Mouse (Mus musculus): ENCODE measurements at regions not wholly inside any gene's neighbourhood (a gene's known extent, or its start where the extent isn't known, plus 50 kb on each side); places are given as distances from the start of the nearest gene placed in this dataset.

GRCm38 (mm10) chr5:118338186-118338585, 93.2 kb downstream of the 2410131K14Rik start:
- Histone ChIP-seq H3K36me3 (replicated peaks) (no peaks in the 10 kb centered on the region), H3K4me3 (no peak overlapping the region), H3K27ac (replicated peaks) (no peak overlapping the region), H3K9me3 (no peaks in the 10 kb centered on the region), H3K27me3 (replicated peaks; ENCODE audit: low read depth, poor library complexity, severe bottlenecking) (peaks cover 9% of the 10 kb centered on the region), H3K4me1 (peaks cover 5% of the 10 kb centered on the region)
- DNase-seq (ENCODE audit: low spot score), result no peak
- WGBS, result 91% methylated on average over 8 of the region's 8 CpGs

- no peak for DNase-seq (ENCODE audit: low spot score)
- Histone ChIP-seq H3K36me3 (replicated peaks) (no peaks in the 10 kb centered on the region), H3K9me3 (no peaks in the 10 kb centered on the region), H3K4me3 (no peak overlapping the region), H3K27me3 (replicated peaks; ENCODE audit: low read depth, poor library complexity, severe bottlenecking) (peaks cover 18% of the 10 kb centered on the region), H3K27ac (replicated peaks) (no peak overlapping the region), H3K4me1 (peaks cover 14% of the 10 kb centered on the region)
- WGBS, result 66% methylated on average over 22 of the region's 22 CpGs
Measured at GRCm38 (mm10) chr5:118339676-118340661, 94.9 kb downstream of the 2410131K14Rik start.

- no peak overlapping the region for H3K27ac ChIP-seq (replicated peaks)
- WGBS, result 23% methylated on average over 19 of the region's 19 CpGs
- no peak overlapping the region for H3K4me3 ChIP-seq
- H3K9me3 ChIP-seq, result no peaks in the 10 kb centered on the region
- peaks cover 18% of the 10 kb centered on the region for H3K4me1 ChIP-seq
- no peak for DNase-seq (ENCODE audit: low spot score)
- H3K27me3 ChIP-seq (replicated peaks; ENCODE audit: low read depth, poor library complexity, severe bottlenecking), result peaks cover 16% of the 10 kb centered on the region
- no peaks in the 10 kb centered on the region for H3K36me3 ChIP-seq (replicated peaks)
Measured at GRCm38 (mm10) chr5:118343444-118344320, 98.7 kb downstream of the 2410131K14Rik start.

GRCm38 (mm10) chr5:118345226-118345625, 100.2 kb downstream of the 2410131K14Rik start:
- H3K4me1 ChIP-seq, result peaks cover 14% of the 10 kb centered on the region
- H3K27ac ChIP-seq (replicated peaks), result no peak overlapping the region
- 85% methylated on average over 3 of the region's 3 CpGs for WGBS
- H3K9me3 ChIP-seq, result no peaks in the 10 kb centered on the region
- no peak overlapping the region for H3K4me3 ChIP-seq
- no peak for DNase-seq (ENCODE audit: low spot score)
- peaks cover 15% of the 10 kb centered on the region; the same call in 1 of the 2 replicates for H3K27me3 ChIP-seq (replicated peaks; ENCODE audit: low read depth, poor library complexity, severe bottlenecking)
- H3K36me3 ChIP-seq (replicated peaks), result no peaks in the 10 kb centered on the region

- Histone ChIP-seq H3K9me3 (0 out of 2 replicates have a peak, but pooled peaks cover 2% of the 10 kb centered on the region), H3K36me3 (replicated peaks) (no peaks in the 10 kb centered on the region), H3K4me3 (no peak overlapping the region), H3K27me3 (replicated peaks; ENCODE audit: low read depth, poor library complexity, severe bottlenecking) (peaks cover 7% of the 10 kb centered on the region; the same call in 1 of the 2 replicates), H3K4me1 (peaks cover 19% of the 10 kb centered on the region), H3K27ac (replicated peaks) (no peak overlapping the region)
- no peak for DNase-seq (ENCODE audit: low spot score)
- 93% methylated on average over 3 of the region's 3 CpGs for WGBS
Measured at GRCm38 (mm10) chr5:118349057-118349456, 104.0 kb downstream of the 2410131K14Rik start.

GRCm38 (mm10) chr5:118351301-118351700, 106.3 kb downstream of the 2410131K14Rik start:
- DNase-seq (ENCODE audit: low spot score), result no peak
- 0 out of 2 replicates have a peak, but pooled peaks cover 2% of the 10 kb centered on the region for H3K9me3 ChIP-seq
- no peak overlapping the region for H3K27ac ChIP-seq (replicated peaks)
- no peak overlapping the region for H3K4me3 ChIP-seq
- peaks cover 36% of the 10 kb centered on the region for H3K4me1 ChIP-seq
- H3K27me3 ChIP-seq (replicated peaks; ENCODE audit: low read depth, poor library complexity, severe bottlenecking), result no peaks in the 10 kb centered on the region
- 47% methylated on average over 1 of the region's 1 CpGs for WGBS
- H3K36me3 ChIP-seq (replicated peaks), result no peaks in the 10 kb centered on the region

- no peak overlapping the region for H3K27ac ChIP-seq (replicated peaks)
- no peaks in the 10 kb centered on the region for H3K36me3 ChIP-seq (replicated peaks)
- WGBS, result 90% methylated on average over 4 of the region's 4 CpGs
- H3K9me3 ChIP-seq, result 0 out of 2 replicates have a peak, but pooled peaks cover 2% of the 10 kb centered on the region
- H3K4me1 ChIP-seq, result peaks cover 38% of the 10 kb centered on the region
- no peak for DNase-seq (ENCODE audit: low spot score)
- H3K4me3 ChIP-seq, result no peak overlapping the region
- no peaks in the 10 kb centered on the region for H3K27me3 ChIP-seq (replicated peaks; ENCODE audit: low read depth, poor library complexity, severe bottlenecking)
Measured at GRCm38 (mm10) chr5:118352142-118352541, 107.1 kb downstream of the 2410131K14Rik start.

GRCm38 (mm10) chr5:118353061-118353460, 108.0 kb downstream of the 2410131K14Rik start:
- WGBS, result 45% methylated on average over 6 of the region's 6 CpGs
- Histone ChIP-seq H3K4me1 (peaks cover 38% of the 10 kb centered on the region), H3K4me3 (peak overlapping the region; percentile 40), H3K27me3 (replicated peaks; ENCODE audit: low read depth, poor library complexity, severe bottlenecking) (no peaks in the 10 kb centered on the region), H3K9me3 (0 out of 2 replicates have a peak, but pooled peaks cover 2% of the 10 kb centered on the region), H3K27ac (replicated peaks) (peak overlapping the region; percentile 68; the same call in 1 of the 2 replicates), H3K36me3 (replicated peaks) (no peaks in the 10 kb centered on the region)
- DNase-seq (ENCODE audit: low spot score), result no peak

- H3K36me3 ChIP-seq (replicated peaks), result no peaks in the 10 kb centered on the region
- H3K4me1 ChIP-seq, result peaks cover 38% of the 10 kb centered on the region
- H3K4me3 ChIP-seq, result peak overlapping the region; percentile 40
- 0 out of 2 replicates have a peak, but pooled peaks cover 2% of the 10 kb centered on the region for H3K9me3 ChIP-seq
- peak overlapping the region; percentile 68 for H3K27ac ChIP-seq (replicated peaks)
- H3K27me3 ChIP-seq (replicated peaks; ENCODE audit: low read depth, poor library complexity, severe bottlenecking), result no peaks in the 10 kb centered on the region
- WGBS, result 11% methylated on average over 9 of the region's 9 CpGs
- DNase-seq (ENCODE audit: low spot score), result peak; percentile 62
Measured at GRCm38 (mm10) chr5:118353689-118354088, 108.7 kb downstream of the 2410131K14Rik start.

GRCm38 (mm10) chr5:118354127-118354526, 109.1 kb downstream of the 2410131K14Rik start:
- WGBS, result 17% methylated on average over 5 of the region's 5 CpGs
- no peaks in the 10 kb centered on the region for H3K36me3 ChIP-seq (replicated peaks)
- H3K4me1 ChIP-seq, result peaks cover 38% of the 10 kb centered on the region
- H3K27ac ChIP-seq (replicated peaks), result peak overlapping the region; percentile 68
- H3K9me3 ChIP-seq, result 0 out of 2 replicates have a peak, but pooled peaks cover 2% of the 10 kb centered on the region
- peak overlapping the region; percentile 40 for H3K4me3 ChIP-seq
- no peaks in the 10 kb centered on the region for H3K27me3 ChIP-seq (replicated peaks; ENCODE audit: low read depth, poor library complexity, severe bottlenecking)
- DNase-seq (ENCODE audit: low spot score), result peak; percentile 48

- Histone ChIP-seq H3K4me3 (no peak overlapping the region), H3K9me3 (0 out of 2 replicates have a peak, but pooled peaks cover 2% of the 10 kb centered on the region), H3K27ac (replicated peaks) (peak overlapping the region; percentile 76), H3K36me3 (replicated peaks) (no peaks in the 10 kb centered on the region), H3K27me3 (replicated peaks; ENCODE audit: low read depth, poor library complexity, severe bottlenecking) (no peaks in the 10 kb centered on the region), H3K4me1 (peaks cover 41% of the 10 kb centered on the region)
- WGBS, result 22% methylated on average over 3 of the region's 3 CpGs
- DNase-seq (ENCODE audit: low spot score), result no peak
Measured at GRCm38 (mm10) chr5:118354871-118355270, 109.8 kb downstream of the 2410131K14Rik start.

GRCm38 (mm10) chr5:118355287-118355686, 110.3 kb downstream of the 2410131K14Rik start:
- 0 out of 2 replicates have a peak, but pooled peaks cover 2% of the 10 kb centered on the region for H3K9me3 ChIP-seq
- no peaks in the 10 kb centered on the region for H3K36me3 ChIP-seq (replicated peaks)
- H3K4me1 ChIP-seq, result peaks cover 45% of the 10 kb centered on the region
- WGBS, result 58% methylated on average over 5 of the region's 5 CpGs
- H3K27me3 ChIP-seq (replicated peaks; ENCODE audit: low read depth, poor library complexity, severe bottlenecking), result peaks cover under 1% of the 10 kb centered on the region; the same call in 1 of the 2 replicates
- DNase-seq (ENCODE audit: low spot score), result no peak
- peak overlapping the region; percentile 76 for H3K27ac ChIP-seq (replicated peaks)
- no peak overlapping the region for H3K4me3 ChIP-seq
